Mouse (Mus musculus): ENCODE measurements around the gene Slu7. TPM values are rescaled to one million over a fixed set of nuclear protein-coding genes. Genes with fewer than 3 reads are reported as not detected.
A peak's percentile ranks its signal among the peaks of the same experiment; 100 is the strongest.

Gene Slu7
- polyA plus RNA-seq, 1 experiment from 2014 or later = 59.9 TPM

DNA sequence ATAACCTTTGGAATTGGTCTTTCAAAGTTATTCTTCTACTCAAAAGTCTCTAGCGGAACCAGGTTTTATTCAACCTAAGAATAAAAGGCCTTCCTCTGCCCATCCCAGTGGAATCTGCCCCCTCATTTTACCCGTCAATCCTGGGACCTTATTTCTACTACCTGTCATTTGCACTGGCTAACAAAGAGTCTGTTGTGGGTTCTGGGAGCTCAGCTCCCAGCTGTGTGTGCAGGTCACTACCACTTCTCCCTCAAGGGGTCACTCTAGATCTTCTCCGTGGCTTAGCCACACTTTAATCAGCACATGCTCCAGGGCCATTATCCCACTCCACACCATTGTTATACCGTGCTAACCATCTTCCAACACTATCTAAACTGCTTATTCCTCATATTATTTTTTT is 34.2 kb upstream of the Slu7 start:
- WGBS = 55% methylated on average over 4 of the region's 4 CpGs
- Histone ChIP-seq H3K4me1 (no peaks in the 10 kb centered on the region), H3K36me3 (no peaks in the 10 kb centered on the region), H3K27me3 (ENCODE audit: low read depth, poor library complexity, severe bottlenecking) (no peaks in the 10 kb centered on the region), H3K27ac (no peak overlapping the region), H3K9me3 (replicated peaks) (no peaks in the 10 kb centered on the region), H3K4me3 (no peak overlapping the region)
- DNase-seq (ENCODE audit: low spot score) = no peak

- no peak overlapping the region for H3K27ac ChIP-seq
- no peaks in the 10 kb centered on the region for H3K36me3 ChIP-seq
- DNase-seq (ENCODE audit: low spot score) = no peak
- H3K4me1 ChIP-seq = no peaks in the 10 kb centered on the region
- H3K27me3 ChIP-seq (ENCODE audit: low read depth, poor library complexity, severe bottlenecking) = no peaks in the 10 kb centered on the region
- 96% methylated on average over 1 of the region's 1 CpGs for WGBS
- H3K9me3 ChIP-seq (replicated peaks) = no peaks in the 10 kb centered on the region
- no peak overlapping the region for H3K4me3 ChIP-seq
These were observed 33.4 kb upstream of the Slu7 start for GRCm38 (mm10) chr11:43400131-43400530.

- no peak overlapping the region for H3K27ac ChIP-seq
- H3K4me1 ChIP-seq = no peaks in the 10 kb centered on the region
- no peaks in the 10 kb centered on the region for H3K27me3 ChIP-seq (ENCODE audit: low read depth, poor library complexity, severe bottlenecking)
- no peaks in the 10 kb centered on the region for H3K9me3 ChIP-seq (replicated peaks)
- WGBS = 90% methylated on average over 15 of the region's 15 CpGs
- H3K4me3 ChIP-seq = no peak overlapping the region
- H3K36me3 ChIP-seq = no peaks in the 10 kb centered on the region
- peak; percentile 21 for DNase-seq (ENCODE audit: low spot score)
These were observed 29.3 kb upstream of the Slu7 start for GRCm38 (mm10) chr11:43404150-43404807.

GRCm38 (mm10) chr11:43408888-43409287 is 24.7 kb upstream of the Slu7 start:
- 91% methylated on average over 2 of the region's 2 CpGs for WGBS
- no peak for DNase-seq (ENCODE audit: low spot score)
- H3K4me3 ChIP-seq = no peak overlapping the region
- H3K36me3 ChIP-seq = no peaks in the 10 kb centered on the region
- H3K27me3 ChIP-seq (ENCODE audit: low read depth, poor library complexity, severe bottlenecking) = no peaks in the 10 kb centered on the region
- H3K9me3 ChIP-seq (replicated peaks) = no peaks in the 10 kb centered on the region
- peaks cover 3% of the 10 kb centered on the region; the same call in 1 of the 2 replicates for H3K4me1 ChIP-seq
- H3K27ac ChIP-seq = no peak overlapping the region

GRCm38 (mm10) chr11:43410291-43410690 is 23.3 kb upstream of the Slu7 start:
- DNase-seq (ENCODE audit: low spot score) = peak; percentile 28
- 67% methylated on average over 7 of the region's 7 CpGs for WGBS
- H3K27ac ChIP-seq = no peak overlapping the region

GRCm38 (mm10) chr11:43411413-43411812 is 22.1 kb upstream of the Slu7 start:
- H3K27ac ChIP-seq = no peak overlapping the region
- no peaks in the 10 kb centered on the region for H3K36me3 ChIP-seq
- H3K4me3 ChIP-seq = no peak overlapping the region
- WGBS = 0% methylated on average over 1 of the region's 1 CpGs
- peak; percentile 70 for DNase-seq (ENCODE audit: low spot score)
- no peaks in the 10 kb centered on the region for H3K27me3 ChIP-seq (ENCODE audit: low read depth, poor library complexity, severe bottlenecking)
- H3K4me1 ChIP-seq = peaks cover 3% of the 10 kb centered on the region; the same call in 1 of the 2 replicates
- no peaks in the 10 kb centered on the region for H3K9me3 ChIP-seq (replicated peaks)

More at GRCm38 (mm10) chr11:43410291-43410690, 23.3 kb upstream of the Slu7 start:
- H3K9me3 ChIP-seq (replicated peaks) = no peaks in the 10 kb centered on the region
- H3K36me3 ChIP-seq = no peaks in the 10 kb centered on the region
- H3K27me3 ChIP-seq (ENCODE audit: low read depth, poor library complexity, severe bottlenecking) = no peaks in the 10 kb centered on the region
- H3K4me3 ChIP-seq = no peak overlapping the region
- peaks cover 3% of the 10 kb centered on the region; the same call in 1 of the 2 replicates for H3K4me1 ChIP-seq

DNA sequence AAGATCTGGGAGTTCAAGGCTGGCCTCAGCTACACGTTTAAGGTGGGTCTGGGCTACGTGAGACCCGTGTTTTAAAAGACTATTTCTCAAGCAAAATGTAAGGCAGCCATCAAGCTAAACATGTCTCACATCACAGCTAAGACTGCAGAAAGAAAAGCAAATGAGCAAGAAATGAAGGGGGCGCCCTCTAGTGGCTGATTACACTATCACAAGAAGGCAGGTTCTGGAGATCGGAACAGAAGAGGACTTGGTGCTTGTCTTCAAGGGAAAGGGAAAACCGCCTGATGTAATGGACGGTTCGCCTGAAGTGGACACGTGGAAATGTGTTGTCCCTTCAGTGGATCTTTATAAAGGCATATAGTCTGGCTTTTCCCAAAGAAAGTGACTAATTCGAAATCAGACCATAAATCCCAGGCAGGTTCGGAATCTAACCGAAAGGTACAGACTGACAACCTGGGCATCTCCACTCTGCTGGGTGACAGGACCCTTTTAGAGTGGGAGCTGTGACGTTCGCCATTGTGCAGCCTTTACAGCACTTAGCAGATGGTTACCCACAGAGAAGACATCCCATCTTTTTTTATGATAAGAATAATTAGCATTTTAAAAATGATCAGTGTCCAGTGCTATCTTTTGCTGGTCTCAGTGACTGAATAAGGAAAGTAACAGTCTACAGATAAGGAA is 20.6 kb upstream of the Slu7 start:
- Histone ChIP-seq H3K9me3 (replicated peaks) (no peaks in the 10 kb centered on the region), H3K36me3 (no peaks in the 10 kb centered on the region), H3K27me3 (ENCODE audit: low read depth, poor library complexity, severe bottlenecking) (no peaks in the 10 kb centered on the region), H3K27ac (no peak overlapping the region), H3K4me3 (no peak overlapping the region), H3K4me1 (peaks cover 7% of the 10 kb centered on the region; the same call in 1 of the 2 replicates)
- 30% methylated on average over 14 of the region's 14 CpGs for WGBS
- DNase-seq (ENCODE audit: low spot score) = peak; percentile 84

GRCm38 (mm10) chr11:43417201-43417600 is 16.3 kb upstream of the Slu7 start:
- Histone ChIP-seq H3K9me3 (replicated peaks) (no peaks in the 10 kb centered on the region), H3K4me3 (no peak overlapping the region), H3K27me3 (ENCODE audit: low read depth, poor library complexity, severe bottlenecking) (no peaks in the 10 kb centered on the region), H3K36me3 (peaks cover 9% of the 10 kb centered on the region; the same call in 1 of the 2 replicates), H3K4me1 (peaks cover 5% of the 10 kb centered on the region; the same call in 1 of the 2 replicates), H3K27ac (no peak overlapping the region)
- WGBS = 70% methylated on average over 7 of the region's 7 CpGs
- DNase-seq (ENCODE audit: low spot score) = no peak

- WGBS = 83% methylated on average over 5 of the region's 5 CpGs
- no peaks in the 10 kb centered on the region for H3K9me3 ChIP-seq (replicated peaks)
- no peak for DNase-seq (ENCODE audit: low spot score)
- H3K27ac ChIP-seq = no peak overlapping the region
- no peaks in the 10 kb centered on the region for H3K27me3 ChIP-seq (ENCODE audit: low read depth, poor library complexity, severe bottlenecking)
- H3K4me3 ChIP-seq = no peak overlapping the region
- H3K4me1 ChIP-seq = peaks cover 11% of the 10 kb centered on the region
- H3K36me3 ChIP-seq = peaks cover 26% of the 10 kb centered on the region
These were observed 9.2 kb upstream of the Slu7 start for GRCm38 (mm10) chr11:43424386-43424785.

GRCm38 (mm10) chr11:43425166-43425709 is 8.3 kb upstream of the Slu7 start:
- H3K27ac ChIP-seq = peak overlapping the region; percentile 84; the same call in 1 of the 2 replicates
- peak overlapping the region; percentile 65 for H3K4me3 ChIP-seq
- no peaks in the 10 kb centered on the region for H3K9me3 ChIP-seq (replicated peaks)
- H3K4me1 ChIP-seq = peaks cover 11% of the 10 kb centered on the region
- H3K36me3 ChIP-seq = peaks cover 26% of the 10 kb centered on the region
- 93% methylated on average over 9 of the region's 9 CpGs for WGBS
- H3K27me3 ChIP-seq (ENCODE audit: low read depth, poor library complexity, severe bottlenecking) = no peaks in the 10 kb centered on the region
- no peak for DNase-seq (ENCODE audit: low spot score)

- Histone ChIP-seq H3K4me1 (peaks cover 11% of the 10 kb centered on the region), H3K27ac (peak within 1 kb of the TSS; percentile 84)
These were observed 7.6 kb upstream of the Slu7 start, which contains the start of gene Pttg1 for GRCm38 (mm10) chr11:43425824-43426413. Gene Pttg1 (minus strand): TSS chr11:43426251.

DNA sequence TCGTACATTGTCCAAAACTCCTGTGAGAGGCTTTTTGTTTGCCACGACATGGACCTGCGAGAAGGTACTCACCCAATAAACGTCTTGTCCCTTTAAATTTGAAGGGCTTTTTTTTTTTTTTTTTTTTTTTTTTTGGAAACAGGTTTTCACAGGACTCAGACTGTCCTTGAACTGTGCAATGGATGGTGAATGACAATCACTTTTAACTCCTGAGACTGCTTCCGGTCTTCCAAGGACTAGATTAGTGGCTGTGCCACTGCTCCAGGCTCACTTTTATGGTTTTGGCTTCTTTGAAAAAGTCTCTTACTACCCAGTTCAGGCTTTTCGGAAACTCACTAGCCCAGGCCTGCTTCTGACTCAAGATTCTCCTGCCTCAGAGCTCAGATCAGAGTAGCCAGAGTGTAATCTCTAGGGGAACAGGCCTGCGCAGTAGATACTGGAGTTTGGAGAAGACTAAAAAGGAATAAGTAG is 7.1 kb upstream of the Slu7 start:
- DNase-seq (ENCODE audit: low spot score) = no peak
- Histone ChIP-seq H3K4me1 (peaks cover 11% of the 10 kb centered on the region), H3K4me3 (peak overlapping the region; percentile 65), H3K36me3 (peaks cover 17% of the 10 kb centered on the region), H3K9me3 (replicated peaks) (no peaks in the 10 kb centered on the region), H3K27ac (peak overlapping the region; percentile 84), H3K27me3 (ENCODE audit: low read depth, poor library complexity, severe bottlenecking) (no peaks in the 10 kb centered on the region)
- 21% methylated on average over 7 of the region's 7 CpGs for WGBS

More at GRCm38 (mm10) chr11:43425824-43426413, 7.6 kb upstream of the Slu7 start, which contains the start of gene Pttg1:
- DNase-seq (ENCODE audit: low spot score) = peak; percentile 82
- H3K9me3 ChIP-seq (replicated peaks) = no peaks in the 10 kb centered on the region
- peak within 1 kb of the TSS; percentile 65 for H3K4me3 ChIP-seq
- WGBS = 3% methylated on average over 27 of the region's 27 CpGs
- peaks cover 19% of the 10 kb centered on the region for H3K36me3 ChIP-seq
- no peaks in the 10 kb centered on the region for H3K27me3 ChIP-seq (ENCODE audit: low read depth, poor library complexity, severe bottlenecking)
